Mouse (Mus musculus) neural tube, embryonic 10.5 days (tissue): Measurements from ENCODE around the gene Tceal9.
"Not testable (repeated sequence)": the region's sequence is repeated elsewhere in the genome, so short reads cannot be mapped to it uniquely, and the experiment has no call there.

ENCODE experiments used
- DNase-seq: peaks from one replicate; pipeline ENCODE4 v3.0.0-alpha.2; 2017; ENCODE audit warnings: low spot score; ENCODE audit errors: extremely low spot score

The Tceal9 gene

DNA sequence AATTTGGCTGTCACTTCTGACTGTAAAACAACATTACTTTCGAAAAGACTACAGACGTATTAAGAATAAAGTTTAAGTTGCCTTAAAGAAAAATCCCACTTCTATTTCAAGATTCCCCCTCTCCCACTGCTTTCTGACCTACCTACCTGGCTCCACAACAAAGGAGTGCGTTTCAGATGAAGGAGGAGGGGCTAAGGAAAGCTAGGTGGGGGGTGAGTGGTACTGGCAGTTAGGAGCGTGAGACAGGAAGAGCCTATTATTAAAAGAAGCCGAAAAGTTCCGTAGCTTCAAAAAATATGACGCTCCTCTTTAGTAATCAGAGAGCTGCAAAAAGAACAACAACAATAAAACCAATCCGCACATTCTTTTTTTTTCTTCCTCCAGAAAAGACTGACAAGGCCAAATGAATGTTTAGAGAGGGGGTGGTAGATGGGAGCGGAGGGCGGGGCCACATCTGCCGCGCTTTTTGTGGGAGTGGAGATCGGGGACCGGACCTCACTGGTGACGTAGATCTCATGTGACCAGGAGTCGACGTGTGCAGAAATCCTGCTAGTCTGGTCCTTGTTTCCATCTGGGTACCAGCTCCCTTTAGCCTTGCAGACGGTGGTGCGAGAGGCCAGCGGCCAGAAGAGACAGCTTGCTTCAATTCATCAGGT, at the start of gene Tceal9:
Tceal9 (plus strand) TSS at position 506 of the 656 bp plus-strand sequence.
- peak; percentile 67 for DNase-seq

DNA sequence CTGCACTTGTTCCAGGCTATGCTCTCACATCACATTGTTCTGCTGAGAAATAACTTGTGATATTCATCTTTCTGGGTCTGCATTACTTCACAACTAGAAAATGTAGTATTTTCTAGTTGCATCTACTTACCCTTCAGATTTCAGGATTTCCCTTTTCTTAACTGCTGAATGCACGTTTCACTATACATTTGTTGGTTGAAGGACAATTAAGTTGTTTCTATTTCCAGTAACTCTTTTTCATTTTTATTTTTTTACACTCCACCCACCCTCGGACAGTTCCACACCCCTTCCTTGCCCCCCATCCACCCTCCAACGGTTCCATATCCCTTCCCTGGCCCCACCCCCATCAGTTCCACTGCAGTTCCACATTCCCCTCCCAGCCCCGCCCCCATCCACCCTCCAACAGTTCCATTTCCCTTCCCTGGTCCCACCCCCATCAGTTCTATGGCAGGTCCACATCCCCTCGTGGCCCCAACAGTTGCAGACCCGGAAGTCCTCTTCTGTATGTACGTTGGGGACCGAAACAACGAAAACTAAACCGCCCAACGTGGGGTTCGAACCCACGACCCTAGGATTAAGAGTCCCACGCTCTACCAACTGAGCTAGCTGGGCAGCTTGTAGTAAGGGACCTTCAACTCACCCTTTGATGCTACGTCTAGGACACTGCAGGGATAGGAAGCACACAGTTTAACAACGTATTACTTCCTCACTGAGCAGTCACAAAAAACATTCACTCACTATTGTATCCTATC, 49.5 kb upstream of the Tceal9 start:
- DNase-seq = no peak

DNA sequence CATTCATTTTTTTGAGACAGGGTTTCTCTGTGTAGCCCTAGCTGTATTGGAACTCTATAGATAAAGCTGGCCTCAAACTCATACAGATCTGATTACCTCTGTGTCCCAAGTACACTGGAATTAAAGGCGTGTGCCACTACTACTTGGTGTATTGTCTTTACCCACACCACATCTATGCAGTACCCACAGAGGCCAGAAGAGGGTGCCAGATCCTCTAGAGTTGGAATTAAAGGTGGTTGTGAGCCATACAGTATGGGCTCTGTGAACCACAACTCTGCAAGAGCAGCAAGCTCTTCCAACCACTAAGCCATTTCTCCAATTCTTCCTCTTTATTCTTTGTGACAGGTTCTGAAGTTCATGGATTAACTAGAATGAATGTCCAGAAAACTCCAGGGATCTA, 48.0 kb upstream of the Tceal9 start:
- DNase-seq = peak; percentile 26

DNA sequence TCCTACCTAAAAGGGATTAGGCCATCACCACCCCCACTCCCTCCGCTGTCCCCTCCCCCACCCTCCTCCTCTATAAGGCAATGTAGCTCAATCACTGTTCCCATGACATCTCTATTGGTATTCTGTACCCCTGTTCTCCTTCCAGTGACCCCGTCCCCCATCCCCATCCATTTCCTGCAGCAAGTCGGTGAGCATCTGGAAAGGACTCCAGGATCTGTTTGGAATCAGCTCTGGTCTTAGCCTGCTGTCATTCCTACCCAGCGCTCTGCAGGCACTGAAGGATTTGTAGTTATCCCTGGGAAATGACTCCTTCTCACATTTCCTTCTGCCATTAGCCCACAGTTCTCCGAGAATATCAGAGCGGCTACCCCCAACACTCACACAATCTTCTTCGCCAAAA, 41.6 kb upstream of the Tceal9 start:
- DNase-seq = no peak

DNA sequence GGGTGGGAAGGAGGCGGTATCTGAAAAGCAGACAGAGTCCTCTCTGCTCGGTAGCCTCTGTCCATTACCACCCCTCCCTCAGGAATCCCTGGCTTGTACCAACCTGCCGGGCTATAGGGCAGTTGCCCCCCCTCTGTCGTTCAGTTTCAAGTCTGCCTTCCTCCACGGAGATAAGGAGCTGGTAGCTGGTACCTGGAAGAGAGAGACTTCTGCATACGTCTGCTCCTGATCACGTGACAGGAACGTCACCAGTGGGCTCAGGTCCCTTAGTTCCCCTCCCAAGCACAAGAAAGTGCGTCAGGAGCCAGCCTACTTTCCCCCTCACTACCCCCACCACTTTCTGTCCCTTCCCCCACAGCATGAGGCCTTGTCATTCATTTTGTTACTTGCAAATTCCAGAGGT, 41.2 kb upstream of the Tceal9 start, which contains the start of gene Tceal5:
Tceal5 (minus strand) TSS at position 213 of the 403 bp plus-strand sequence.
- DNase-seq = peak; percentile 29

DNA sequence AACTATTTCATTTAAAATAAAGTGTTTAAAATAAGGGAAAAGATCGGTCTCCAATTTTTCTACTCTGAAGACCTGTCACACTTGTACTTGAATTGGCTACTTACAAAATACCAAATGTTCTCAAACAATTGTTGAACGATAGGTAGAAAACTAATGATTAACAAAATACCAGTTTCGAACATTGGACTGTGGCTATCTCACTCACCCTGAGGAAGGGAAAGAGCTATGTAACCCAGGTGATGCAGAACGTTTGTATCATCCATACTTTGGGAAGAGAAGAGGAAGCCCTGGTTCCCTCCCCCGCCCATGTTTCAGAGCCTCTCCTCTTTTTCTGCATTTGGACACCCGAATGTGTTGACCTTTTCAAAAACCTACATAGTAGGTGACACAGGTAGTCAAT, 40.5 kb upstream of the Tceal9 start:
- DNase-seq = no peak

DNA sequence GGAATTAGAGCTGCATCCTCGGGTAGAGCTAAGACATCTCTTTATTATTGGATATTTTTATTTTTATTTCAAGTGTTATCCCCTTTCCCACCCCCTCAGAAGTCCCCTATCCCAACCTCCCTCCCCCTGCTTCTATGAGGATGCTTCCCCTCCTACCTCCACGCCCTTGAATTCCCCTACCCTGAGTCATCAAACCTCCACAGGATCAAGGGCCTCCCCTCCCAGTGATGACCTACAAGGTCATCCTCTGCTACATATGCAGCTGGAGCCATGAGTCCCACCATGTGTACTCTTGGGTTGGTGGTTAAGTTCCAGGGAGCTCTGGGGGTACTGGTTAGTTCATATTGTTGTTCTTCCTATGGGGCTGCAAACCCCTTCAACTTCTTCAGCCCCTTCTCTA, 31.5 kb upstream of the Tceal9 start:
- no peak for DNase-seq

DNA sequence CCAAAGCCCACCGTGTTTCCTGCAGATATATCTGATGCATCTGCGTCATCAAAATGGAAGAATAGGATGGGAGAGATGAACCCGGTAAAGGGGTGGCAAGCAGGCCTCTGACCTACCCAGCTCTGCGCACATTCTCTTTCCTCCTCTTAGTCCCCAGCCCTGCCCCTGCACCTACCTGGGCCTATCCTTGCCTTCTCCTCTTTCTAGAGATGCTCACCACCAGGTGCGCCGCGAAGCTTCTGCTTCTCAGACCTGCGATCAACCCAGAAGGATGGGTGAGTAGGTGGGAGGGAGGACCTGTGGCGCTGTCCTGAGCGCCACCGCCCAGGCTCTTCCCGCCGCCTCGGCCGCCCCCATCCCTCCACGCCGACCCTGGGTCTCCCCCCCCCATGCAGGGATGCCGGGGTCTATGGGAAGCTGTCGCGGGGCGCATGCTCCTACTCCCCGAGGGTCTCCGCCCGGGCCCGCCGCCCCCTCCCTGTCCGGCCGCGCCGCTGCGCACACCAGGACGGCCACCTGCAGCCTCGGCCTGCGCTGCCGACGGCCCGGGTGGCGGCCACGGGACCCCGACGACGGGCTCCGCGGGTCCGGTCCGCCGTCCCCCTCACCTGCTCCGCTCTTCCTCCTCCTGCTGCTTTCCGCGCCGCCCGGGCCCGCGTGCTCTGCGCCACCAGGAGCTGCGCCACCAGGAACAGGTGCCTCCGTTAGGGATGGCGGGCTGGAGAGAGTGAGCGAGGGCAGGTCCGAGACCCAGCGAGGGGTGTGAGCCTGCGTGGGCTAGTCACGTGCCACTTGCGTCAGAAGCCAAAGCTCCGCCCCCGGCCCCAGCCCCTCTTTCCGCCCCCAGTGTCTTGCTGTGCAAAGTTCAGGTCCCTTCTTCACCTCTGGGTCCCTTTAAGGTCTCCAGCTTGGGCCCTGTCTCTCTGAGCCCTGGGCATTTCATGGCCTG, 29.9 kb upstream of the Tceal9 start, which contains the start of the genes Tceal7 and Bex1:
Tceal7 (plus strand) TSS at position 51 of the 949 bp plus-strand sequence.
Bex1 (minus strand) TSS at position 785 of the 949 bp plus-strand sequence.
- DNase-seq = not testable (repeated sequence)

DNA sequence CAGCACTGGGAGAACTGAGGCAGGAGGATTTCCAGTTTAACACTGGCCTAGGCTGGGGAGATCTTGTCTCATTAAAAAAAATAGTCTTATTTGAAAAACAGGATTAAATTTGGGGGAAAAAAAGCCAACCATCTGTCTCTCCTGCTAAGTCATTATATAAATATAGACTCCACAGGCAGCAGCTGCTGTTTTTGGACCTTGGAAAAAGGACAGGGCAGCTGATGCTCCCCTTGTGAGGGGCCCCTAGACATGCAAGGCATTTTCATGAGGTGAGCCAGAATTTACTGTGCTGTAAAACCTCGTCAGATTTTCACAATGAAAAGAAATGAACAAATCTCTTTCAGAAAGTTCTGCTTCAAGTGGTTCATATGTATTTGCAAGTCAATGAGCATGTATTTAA, 28.6 kb upstream of the Tceal9 start:
- DNase-seq = no peak

DNA sequence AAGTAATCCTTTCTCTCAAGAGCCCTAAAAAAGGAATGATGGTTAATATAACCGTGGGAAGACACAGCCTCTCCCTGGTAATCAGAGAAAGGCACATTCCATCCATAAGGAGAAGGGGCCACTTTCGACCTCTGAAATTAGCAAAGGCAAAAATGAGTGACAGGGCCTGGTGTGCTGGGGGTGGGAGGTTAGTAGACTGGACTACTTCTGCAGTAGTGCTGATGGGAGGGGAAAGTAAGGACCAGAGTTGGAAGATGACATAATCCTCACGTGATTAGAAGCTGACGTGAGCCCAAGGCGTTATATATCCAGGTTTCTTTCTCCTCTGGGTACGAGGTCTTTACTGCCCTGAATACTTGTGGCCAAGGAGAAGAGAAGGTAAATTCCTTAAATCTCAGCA, 21.2 kb upstream of the Tceal9 start:
- no peak for DNase-seq

DNA sequence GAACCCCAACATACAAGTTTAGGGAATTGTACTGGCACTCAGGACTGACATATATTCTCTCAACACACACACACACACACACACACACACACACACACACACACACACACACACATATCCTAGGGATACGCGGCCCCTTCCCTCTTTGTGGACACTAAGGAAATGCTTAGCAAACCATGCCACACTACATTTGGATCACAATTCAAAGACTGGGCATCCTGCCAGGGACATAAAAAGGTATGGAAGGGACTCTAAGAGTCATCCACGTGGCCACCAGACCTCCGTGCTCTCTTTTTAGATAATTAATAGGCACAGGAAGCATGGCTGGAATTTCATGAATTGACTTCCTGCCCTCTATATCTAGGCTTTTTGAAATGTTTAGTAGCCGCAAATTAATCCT, 17.1 kb upstream of the Tceal9 start:
- no peak for DNase-seq

DNA sequence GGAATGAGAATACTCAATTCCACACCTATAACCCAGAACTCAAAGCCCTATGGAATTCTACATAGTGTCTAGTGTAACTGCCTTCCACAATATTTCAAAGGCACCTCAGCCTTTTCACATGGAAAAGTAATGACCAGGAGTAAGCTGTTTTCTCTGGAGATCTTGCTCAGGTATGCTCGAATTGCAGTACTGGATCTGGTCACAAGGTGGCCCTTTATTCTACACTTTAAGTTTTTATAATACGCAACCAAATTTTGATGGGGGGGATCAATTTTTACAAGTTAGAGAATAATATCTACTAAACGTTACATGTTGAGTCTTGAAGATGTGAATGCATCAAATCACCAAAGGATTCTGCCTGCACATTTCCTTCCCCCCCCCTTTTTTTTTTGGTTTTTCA, 6.8 kb upstream of the Tceal9 start:
- DNase-seq = peak; percentile 13

DNA sequence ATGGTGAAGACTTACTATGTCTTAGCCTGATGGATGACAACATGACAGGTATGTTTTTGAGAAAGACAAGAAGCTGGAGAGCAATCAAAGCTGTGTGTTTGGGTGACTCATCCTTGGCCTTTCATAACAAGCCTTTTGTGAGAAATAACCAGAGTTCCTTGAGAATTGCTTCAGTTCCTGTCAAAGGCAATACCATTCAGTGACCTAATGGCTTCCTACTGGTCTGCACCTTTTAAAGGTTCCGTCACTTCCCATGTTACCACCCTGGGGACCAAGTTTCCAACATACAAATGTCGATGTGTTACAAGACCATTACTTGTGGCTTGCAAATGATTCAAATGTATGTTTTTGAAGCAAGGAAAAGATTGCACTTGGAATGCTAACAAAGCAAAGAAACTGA, 1.7 kb upstream of the Tceal9 start:
- no peak for DNase-seq

DNA sequence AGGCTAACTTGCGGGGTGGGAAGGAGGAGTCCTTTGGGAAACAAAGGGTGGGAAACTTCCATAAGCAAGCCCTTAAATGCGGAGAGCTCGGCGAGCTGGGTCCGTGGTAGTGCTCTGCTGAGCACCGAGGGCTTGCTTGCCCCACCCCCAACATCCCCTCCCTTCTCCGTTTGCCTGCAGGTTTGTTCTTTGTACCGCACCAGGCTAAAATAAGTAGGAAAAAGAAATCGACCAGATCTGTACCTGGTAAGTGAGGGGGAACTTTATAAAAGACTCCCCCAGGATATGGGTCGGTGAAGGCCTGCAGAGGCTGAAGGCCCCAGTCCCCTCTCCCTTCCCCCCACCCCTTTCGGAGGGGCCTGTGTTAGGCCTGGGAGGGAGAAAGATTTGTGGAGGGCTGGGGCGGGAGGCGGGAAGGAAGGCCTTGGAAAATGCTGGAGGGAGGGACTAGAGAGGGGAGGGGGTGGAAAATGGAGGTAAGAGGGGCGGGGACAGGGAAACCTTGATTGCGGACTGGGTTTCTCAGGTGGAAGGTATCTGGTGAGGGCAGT, 717 bp downstream of the Tceal9 start:
- DNase-seq = peak; percentile 32

DNA sequence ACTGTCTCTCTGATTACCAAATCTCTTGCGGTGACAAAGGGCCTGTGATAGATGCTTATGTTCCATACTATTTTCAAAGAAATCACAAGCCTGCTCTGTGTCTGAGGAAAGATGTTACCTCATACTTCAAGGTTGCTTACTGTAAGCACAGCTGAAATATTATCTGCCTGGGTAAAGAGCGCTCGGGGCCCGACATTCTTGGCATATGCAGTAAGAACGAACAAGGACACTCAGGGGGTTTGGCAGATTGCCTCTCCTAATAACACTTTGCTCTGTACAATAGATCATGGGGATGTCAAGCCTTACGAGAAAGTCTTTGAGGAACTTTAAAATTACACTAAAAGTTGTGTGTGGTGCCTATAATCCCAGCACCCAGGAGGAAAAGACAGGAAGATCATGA, 3.9 kb downstream of the Tceal9 start:
- no peak for DNase-seq

DNA sequence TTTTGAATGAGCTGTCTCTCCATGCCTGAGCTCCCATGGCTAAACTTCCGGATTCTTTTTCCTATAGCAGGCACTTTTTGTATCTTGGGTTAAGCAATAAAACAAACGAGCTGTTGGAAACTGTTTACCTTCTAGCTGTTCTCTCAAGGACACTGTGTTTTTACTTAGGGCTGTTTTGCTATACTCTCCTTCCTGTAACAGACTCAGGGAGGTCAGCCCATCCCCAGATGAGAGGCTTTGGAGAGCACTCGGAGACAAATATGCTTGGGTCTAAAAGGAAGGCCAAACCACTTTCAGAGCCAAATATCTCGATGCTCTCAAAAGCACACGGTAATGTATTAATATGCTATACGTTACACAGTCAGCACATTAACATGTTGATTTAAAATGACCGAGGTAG, 4.8 kb downstream of the Tceal9 start:
- DNase-seq = no peak

DNA sequence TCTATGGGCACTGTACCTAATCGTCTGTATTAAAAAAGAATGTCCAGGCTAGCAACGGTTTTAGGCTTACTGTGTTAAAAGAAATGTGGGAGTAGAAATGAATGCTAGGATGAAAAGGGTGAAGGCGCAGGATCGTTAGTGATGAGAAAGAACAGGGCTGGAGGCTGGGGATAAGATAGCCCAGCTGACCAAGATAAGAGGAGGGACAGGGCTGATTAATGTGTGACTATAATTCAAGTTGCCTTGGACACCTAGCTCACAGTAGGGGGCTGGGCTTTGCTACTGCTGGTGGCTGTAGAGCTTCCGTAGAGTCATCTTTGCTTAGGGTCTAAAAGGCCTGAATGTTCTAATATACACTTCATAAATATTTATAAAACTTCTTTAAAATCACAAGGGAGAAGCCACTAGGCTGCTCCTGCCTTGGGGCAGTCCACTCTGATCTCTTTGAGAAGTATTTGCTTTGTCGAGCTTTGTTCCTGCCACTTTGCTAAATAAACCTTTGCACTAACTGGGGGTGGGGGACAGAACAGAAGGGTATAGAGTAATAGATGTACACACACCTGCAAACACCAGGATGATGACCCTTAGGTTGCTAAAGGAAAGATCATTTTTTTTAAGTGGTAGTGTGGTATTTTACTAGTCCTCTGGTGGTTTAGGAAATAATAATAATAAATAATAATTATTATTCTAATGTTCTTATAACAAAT, 7.3 kb downstream of the Tceal9 start:
- no peak for DNase-seq

DNA sequence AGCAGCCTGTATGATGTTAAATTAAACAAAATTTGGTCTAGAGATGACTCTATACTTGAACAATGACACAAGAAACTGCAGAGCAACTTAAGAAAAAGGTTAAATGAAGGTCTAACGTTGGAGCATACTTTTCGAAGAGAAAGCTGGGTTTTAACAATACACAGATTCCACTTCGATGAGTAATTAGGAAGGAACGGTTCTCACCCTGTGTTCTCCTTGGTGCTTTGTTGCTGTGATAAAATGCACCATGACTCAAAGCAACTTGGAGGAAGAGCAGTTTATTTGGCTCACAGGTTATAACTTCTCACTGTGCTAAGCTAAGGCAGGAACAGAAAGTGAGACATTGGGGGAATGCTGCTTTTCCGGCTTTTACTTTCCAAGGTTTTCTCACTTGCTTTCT, 22.8 kb downstream of the Tceal9 start:
- no peak for DNase-seq

DNA sequence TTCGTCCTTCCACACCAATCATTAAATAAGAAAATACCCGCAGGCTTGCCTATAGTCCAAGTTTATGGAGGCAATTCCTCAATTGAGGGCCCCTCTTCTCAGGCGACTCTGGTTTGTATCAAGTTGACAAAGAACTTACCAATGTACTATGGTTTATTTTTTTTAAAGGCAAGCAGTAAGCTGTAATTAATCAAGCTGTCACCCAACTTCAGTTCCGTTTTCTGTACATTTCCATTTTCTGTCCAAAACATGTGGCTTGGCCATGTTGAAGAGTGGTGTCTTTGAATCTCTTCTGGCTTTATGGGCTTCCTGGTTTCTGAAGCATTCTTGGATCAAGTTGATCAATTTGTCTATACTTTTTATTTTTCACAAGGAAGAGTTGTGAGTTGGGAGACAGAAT, 23.3 kb downstream of the Tceal9 start:
- DNase-seq = no peak

DNA sequence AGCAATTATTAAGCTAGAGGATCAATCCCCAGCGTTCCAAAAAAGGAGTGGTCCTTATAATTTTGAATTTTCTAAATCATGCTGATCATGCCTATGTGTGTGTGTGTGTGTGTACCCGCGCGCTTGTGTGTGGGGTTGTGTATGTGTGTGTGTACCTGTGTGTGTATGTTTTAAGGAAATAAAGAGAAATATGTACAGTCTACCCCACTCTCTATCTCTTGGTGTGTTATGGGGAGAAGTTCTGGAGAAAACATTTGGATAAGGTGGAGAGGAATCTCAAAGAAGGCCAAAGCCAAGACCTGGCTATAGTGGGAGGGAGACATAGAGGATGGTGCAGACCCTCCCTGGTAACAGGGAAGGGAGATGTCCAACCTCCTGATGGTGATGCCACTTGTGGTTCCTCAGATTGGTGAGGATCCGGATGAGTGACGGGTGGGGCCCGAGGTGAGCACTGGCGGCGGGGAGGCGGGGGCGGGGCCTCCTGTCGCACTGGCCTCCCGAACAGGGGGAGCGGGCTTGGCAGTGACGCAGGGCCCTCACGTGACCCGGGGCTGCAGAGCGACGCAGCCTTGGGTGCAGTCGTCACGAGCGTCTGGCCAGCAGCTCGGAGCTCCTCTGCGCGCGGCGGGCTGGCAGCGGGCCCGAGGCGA, 25.0 kb downstream of the Tceal9 start, which contains the start of gene Bex3:
Bex3 (plus strand) TSS at position 511 of the 650 bp plus-strand sequence.
- peak; percentile 19 for DNase-seq
